Mouse (Mus musculus) myocyte (in vitro differentiated cells): ENCODE measurements around the gene Ncor2.

Experiments used
- MAX ChIP-seq: IDR thresholded peaks from one replicate; pipeline ENCODE4 v1.6.1; 2011; ENCODE audit warnings: low read depth, mild to moderate bottlenecking, control low read depth
- MYOD1 ChIP-seq, 3 experiments: IDR thresholded peaks; one replicate each; pipeline ENCODE4 v1.6.1; 2011; ENCODE audit warnings: control low read depth in 2 of 3, low read depth in 2 of 3, mild to moderate bottlenecking in 2 of 3, moderate library complexity in 1 of 3; ENCODE audit not compliant: insufficient read length in 2 of 3, control insufficient read depth in 1 of 3
- POLR2A ChIP-seq: IDR thresholded peaks from one replicate; pipeline ENCODE4 v1.6.1; 2011; ENCODE audit warnings: low read depth, mild to moderate bottlenecking, control low read depth, moderate library complexity; ENCODE audit not compliant: insufficient read length

- TF ChIP-seq MYOD1 (IDR thresholded peaks at IDR 0.05; ENCODE audit: control insufficient read depth in 1 of 3, insufficient read length in 2 of 3, low read depth in 2 of 3), result no peak
- no peak for TF ChIP-seq POLR2A
- no peak for TF ChIP-seq MAX
Measured at GRCm38 (mm10) chr5:125024002-125024401, 155.0 kb downstream of the Ncor2 start.
